Mouse (Mus musculus): ENCODE measurements around the gene Gm20388.

Gene Gm20388

DNA sequence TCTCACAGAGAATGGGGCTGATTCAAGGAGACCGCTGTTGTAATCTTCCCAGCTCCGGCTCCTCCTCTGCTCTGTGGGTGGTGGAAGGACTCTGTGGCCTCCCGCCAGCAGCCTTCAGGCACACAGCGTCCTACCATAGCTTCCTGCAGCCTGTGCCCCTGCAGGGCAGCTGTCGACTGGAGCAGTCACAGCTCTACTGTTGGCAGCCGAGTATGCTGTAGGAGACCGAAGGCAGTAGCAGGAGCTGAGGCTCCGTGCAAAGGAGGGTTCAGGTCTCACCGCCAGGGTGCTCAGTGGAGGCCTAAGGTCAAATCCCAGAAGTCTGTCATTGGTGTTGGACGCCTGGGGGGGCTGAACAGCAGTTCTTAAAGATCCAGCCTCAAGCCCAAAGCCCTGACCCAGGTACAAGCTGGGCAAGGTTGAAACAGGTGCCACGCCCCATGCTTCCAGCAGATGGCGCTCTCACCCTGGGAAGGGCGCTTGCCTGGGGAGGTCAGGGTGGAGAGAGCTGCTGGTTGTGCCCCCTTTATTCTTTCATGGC is 390.0 kb downstream of the Gm20388 start:
- peak; percentile 91 to 95 for DNase-seq

DNA sequence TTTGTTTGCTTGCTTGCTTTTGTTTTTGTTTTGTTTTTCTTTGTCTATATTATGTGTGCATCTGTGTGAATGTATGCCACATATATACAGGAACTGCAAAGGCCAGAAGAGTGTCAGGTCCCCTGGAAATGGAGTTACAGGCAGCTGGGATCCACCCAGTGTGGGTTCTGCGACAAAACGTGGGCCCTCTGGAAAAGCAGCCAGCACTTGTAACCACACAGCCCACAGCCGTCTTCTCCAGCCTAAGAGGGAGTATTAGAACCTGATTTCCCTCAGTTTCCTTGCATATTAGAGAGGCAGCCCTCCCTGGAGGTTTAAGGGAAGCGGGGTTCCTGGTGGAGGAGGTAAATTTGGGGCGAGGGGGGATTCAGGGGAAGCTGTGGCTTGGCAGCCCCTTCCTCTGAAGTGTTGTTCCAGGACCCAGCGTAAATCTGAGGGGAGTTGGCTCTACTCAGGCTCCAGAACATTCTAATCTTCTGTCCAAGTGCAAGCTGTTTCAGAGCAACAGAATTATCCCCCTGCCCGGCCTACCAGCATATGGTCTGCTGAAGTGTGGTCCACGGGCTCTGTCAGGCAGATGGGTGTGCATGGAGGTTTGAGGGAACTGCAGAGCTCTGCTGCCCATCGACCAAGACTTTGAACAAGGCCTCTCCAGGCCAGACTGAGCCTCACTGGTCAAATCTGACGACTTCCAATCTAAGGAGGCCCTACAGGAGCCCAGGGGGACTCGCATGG is 392.5 kb downstream of the Gm20388 start:
- no peak for DNase-seq

GRCm38 (mm10) chr8:120304097-120304496 is 393.5 kb downstream of the Gm20388 start:
- DNase-seq = no peak

GRCm38 (mm10) chr8:120305800-120306385 is 395.3 kb downstream of the Gm20388 start:
- DNase-seq = peak; percentile 75 to 78

- peak; percentile 62 to 71 for DNase-seq
Observed at GRCm38 (mm10) chr8:120307103-120307502, 396.5 kb downstream of the Gm20388 start.

- no peak for DNase-seq
Observed at GRCm38 (mm10) chr8:120307528-120307927, 396.9 kb downstream of the Gm20388 start.

DNA sequence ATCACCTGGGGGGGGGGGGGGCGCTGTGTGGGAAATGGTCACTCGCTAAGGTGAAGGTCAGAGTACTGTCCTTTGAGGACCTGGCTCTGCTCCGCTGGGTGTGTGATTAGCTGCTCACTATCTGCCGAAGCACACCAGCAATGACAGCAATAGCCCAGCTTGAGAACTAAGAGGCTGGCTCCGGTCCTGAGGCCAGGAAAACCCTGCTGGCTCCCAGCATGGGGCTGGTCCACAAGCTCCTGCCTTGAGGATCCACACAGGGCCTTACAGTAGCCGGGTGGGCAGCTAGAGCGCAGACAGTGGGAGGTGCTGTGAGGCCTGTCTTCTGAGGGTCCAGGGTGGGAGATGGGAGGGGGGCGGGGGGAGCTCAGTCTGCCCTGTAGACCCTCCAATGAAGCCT is 397.5 kb downstream of the Gm20388 start:
- DNase-seq = peak; percentile 66 to 73

DNA sequence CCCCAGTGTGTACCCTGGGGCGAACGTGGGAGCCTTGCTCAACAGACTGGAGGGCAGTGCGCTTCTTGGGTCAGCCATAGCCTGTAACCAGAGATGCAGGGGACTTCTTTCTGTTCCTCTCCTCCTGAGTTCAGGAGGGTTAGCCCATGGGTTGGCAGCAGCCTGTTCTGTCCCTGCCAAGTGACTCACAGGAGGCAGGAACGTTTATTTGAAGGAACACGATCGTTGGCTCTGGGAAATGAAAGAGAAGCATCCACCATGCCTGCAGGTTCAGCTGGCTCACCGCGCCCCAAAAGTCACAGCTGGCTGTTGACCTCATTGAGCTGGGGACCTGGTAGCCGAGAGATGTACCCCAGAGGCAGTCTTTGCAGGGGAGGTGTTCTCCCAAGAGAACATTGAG is 397.9 kb downstream of the Gm20388 start:
- DNase-seq = peak; percentile 77 to 79

GRCm38 (mm10) chr8:120309326-120309725 is 398.7 kb downstream of the Gm20388 start:
- DNase-seq = peak; percentile 84 to 87

DNA sequence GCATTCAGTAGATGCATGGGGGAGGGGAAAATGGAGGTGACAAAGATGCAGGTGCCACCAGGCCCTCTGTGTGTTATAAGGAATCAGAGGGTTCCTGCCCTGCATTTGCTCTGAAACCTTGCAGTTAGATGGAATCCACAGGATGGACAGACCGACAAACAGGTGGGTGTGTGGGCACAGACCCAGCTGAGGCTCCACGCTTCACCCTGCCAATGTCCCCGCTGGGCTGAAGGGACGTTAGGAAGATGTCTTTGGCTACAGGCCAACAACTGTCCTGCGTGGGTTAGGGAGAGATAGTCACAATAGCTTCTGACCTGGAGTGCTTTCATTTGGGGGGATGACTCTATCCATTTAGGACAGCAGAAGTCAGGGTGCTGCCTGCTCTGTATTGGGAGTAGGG is 399.4 kb downstream of the Gm20388 start:
- peak; percentile 64 to 71 for DNase-seq

- DNase-seq = no peak
Observed at GRCm38 (mm10) chr8:120312452-120312851, 401.8 kb downstream of the Gm20388 start.

GRCm38 (mm10) chr8:120313674-120314073 is 403.0 kb downstream of the Gm20388 start:
- DNase-seq = no peak

- no peak for DNase-seq
Observed at GRCm38 (mm10) chr8:120314932-120315331, 404.3 kb downstream of the Gm20388 start.

DNA sequence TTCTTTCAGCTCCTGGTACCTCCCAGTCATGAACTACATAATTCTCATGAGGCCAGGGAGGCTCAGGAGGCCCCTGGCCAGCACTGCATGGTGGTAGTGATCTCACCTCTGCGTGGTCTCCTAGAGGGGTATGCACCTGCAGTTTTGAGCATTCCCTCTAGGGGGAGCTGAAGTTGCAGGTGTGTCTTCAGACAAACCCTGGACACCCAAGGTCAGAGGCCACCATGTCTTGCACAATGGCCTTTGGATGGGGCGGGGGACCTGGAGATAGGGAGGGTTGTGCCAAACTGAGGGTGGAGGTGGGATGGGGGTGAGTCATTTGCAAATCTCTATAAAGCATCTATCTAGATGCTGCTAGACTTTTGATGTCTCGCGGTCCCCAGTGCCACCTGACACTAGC is 405.0 kb downstream of the Gm20388 start:
- DNase-seq = no peak

DNA sequence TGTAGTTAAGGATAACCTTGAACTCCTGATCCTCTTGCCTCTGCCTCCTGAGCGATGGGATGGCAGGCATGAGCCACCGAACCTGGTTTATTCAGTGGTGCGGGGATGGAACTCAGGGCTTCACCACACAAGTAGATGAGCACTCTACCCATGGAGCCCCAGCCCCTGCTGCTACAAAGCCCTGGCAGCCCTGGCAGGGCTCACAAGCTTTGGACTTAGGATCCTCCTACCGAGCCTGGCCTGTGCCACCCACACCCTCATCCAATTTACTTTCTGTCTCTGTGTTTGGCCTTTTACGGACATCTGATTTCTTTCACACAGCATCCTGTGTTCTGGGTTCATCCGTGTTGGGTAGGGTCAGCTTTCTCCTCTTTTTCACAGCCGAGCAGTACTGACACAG is 406.1 kb downstream of the Gm20388 start:
- no peak for DNase-seq

- DNase-seq = peak; percentile 62 to 73
Observed at GRCm38 (mm10) chr8:120317118-120317824, 406.6 kb downstream of the Gm20388 start.

DNA sequence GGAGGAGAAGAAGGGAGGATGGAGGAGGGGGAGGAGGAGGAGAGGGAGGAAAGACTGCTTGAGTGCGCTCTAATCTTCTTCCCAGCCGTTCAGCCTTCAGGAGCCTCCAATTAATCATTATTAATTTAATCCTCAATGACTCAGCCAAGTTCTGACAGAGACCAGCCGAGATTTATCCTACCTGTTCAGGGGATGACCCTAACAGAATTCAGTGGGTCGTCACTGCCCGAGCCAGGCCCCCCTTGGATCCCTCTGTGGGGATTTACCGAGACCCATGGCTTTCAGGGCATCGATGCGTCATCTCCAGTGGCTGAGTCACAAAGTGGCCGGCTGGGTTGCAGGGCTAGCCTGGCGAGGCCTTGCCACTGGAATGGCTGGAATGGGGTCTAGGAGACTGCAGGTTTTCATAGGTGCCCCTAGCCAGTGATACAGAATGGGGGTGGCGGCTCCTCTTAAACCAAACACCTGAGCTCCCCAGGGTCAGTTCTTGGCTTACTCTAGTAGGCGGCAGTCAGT is 407.9 kb downstream of the Gm20388 start:
- no peak for DNase-seq

DNA sequence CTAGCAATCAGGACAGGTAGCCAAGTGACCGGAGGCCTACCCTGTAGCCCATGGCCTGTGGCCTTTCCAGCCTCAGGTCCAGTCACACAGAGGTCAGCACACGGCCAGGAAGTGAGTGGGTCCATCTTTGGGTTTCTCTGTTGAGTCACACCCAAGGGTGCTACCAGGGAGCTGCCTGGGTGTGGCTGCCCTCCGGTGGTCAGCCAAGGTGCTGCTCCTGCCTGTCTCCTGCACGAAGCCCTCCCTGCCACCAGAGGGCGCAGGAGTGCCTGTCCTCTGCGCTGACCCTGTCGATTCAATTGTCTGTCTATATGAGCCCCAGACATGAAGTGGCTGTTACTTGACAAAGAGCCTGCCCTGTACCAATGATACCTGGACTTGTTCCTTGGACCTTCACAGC is 408.8 kb downstream of the Gm20388 start:
- peak; percentile 91 to 92 for DNase-seq

DNA sequence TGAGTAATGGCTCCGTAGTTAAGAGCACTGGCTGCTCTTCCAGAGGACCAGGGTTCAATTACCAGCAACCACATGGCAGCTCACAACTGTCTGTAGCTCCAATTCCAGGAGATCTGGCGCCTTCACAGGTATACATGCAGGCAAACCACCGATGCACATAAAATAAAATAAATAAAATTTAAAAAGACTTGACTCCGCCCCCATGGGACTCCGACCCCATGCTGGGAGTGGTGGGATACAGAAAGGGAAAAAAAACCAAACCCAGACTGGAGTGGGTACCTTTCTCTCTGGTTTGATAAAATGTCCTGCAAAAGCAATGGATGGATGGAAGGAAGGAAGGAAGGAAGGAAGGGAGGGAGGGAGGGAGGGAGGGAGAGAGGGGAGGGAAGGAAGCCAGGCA is 409.5 kb downstream of the Gm20388 start:
- DNase-seq = peak in 1 of 2 experiments; percentile 63

DNA sequence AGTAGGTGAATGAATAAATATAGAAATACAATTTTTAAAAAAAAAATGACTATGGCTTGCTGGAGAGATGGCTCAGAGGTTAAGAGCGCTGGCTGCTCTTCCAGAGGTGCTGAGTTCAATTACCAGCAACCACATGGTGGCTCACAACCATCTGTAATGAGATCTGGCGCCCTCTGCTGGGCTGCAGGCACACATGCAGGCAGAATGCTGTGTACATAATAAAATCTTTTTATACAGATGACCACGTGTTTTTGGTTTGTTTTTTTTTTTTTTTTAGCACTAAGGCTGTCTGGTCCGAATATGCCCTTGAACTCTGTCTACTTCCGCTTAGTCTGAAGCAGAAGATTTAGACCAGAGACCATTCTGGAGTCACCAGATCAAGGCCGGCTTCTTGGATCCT is 411.1 kb downstream of the Gm20388 start:
- peak in 1 of 2 experiments; percentile 66 for DNase-seq

- DNase-seq = peak; percentile 52 to 57
Observed at GRCm38 (mm10) chr8:120322956-120323448, 412.4 kb downstream of the Gm20388 start.

DNA sequence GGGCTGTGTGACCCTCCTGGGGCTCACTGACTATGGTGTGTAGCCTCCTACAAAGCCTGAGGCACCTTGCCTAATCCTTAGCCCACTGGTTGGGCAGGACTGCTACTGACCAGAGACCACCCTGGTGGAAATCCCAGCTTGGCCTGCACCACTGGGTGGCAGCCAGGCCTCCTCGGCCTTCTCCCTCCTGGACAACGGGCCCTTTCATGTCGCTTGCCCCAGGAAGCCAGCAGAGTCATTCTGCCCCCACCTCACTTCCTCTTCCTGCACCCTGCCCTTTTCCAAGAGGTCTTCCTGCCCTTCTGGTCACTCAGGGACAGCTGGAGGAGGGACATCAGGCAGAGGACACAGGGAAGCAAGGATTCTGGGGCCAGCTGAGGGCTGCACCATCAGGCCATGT is 413.9 kb downstream of the Gm20388 start:
- no peak for DNase-seq

GRCm38 (mm10) chr8:120325172-120325767 is 414.6 kb downstream of the Gm20388 start:
- no peak for DNase-seq
